Mouse (Mus musculus): ENCODE measurements at regions not wholly inside any gene's neighbourhood (a gene's known extent, or its start where the extent isn't known, plus 50 kb on each side); places are given as distances from the start of the nearest gene placed in this dataset.

- peak; percentile 21 for DNase-seq (ENCODE audit: low read depth, low spot score)
These were observed 119.2 kb downstream of the Syk start for GRCm38 (mm10) chr13:52702201-52702611.

- no peak for DNase-seq (ENCODE audit: low read depth, low spot score)
These were observed 120.6 kb downstream of the Syk start for GRCm38 (mm10) chr13:52703401-52704164.

- DNase-seq (ENCODE audit: low read depth, low spot score), result no peak
These were observed 121.7 kb downstream of the Syk start for GRCm38 (mm10) chr13:52704673-52705072.

GRCm38 (mm10) chr13:52709580-52709979 is 126.6 kb downstream of the Syk start:
- no peak for DNase-seq (ENCODE audit: low read depth, low spot score)

GRCm38 (mm10) chr13:52711713-52712369 is 128.9 kb downstream of the Syk start:
- DNase-seq (ENCODE audit: low read depth, low spot score), result peak; percentile 91

GRCm38 (mm10) chr13:52721463-52721862 is 138.5 kb downstream of the Syk start:
- no peak for DNase-seq (ENCODE audit: low read depth, low spot score)

- DNase-seq (ENCODE audit: low read depth, low spot score), result no peak
These were observed 139.7 kb downstream of the Syk start for GRCm38 (mm10) chr13:52722718-52723117.

- DNase-seq (ENCODE audit: low read depth, low spot score), result no peak
These were observed 143.1 kb downstream of the Syk start for GRCm38 (mm10) chr13:52726043-52726442.

GRCm38 (mm10) chr13:52726525-52726924 is 143.6 kb downstream of the Syk start:
- DNase-seq (ENCODE audit: low read depth, low spot score), result no peak

- DNase-seq (ENCODE audit: low read depth, low spot score), result peak; percentile 31
These were observed 152.5 kb downstream of the Syk start for GRCm38 (mm10) chr13:52735453-52735933.

GRCm38 (mm10) chr13:52735934-52736523 is 153.1 kb downstream of the Syk start:
- DNase-seq (ENCODE audit: low read depth, low spot score), result peak; percentile 13

GRCm38 (mm10) chr13:52738095-52738660 is 155.2 kb downstream of the Syk start:
- no peak for DNase-seq (ENCODE audit: low read depth, low spot score)

- DNase-seq (ENCODE audit: low read depth, low spot score), result no peak
These were observed 158.4 kb downstream of the Syk start for GRCm38 (mm10) chr13:52741371-52741770.

- DNase-seq (ENCODE audit: low read depth, low spot score), result peak; percentile 47
These were observed 173.0 kb downstream of the Syk start for GRCm38 (mm10) chr13:52756005-52756404.

- DNase-seq (ENCODE audit: low read depth, low spot score), result peak; percentile 89
These were observed 163.8 kb downstream of the Auh start for GRCm38 (mm10) chr13:52765508-52766181.

- DNase-seq (ENCODE audit: low read depth, low spot score), result no peak
These were observed 163.2 kb downstream of the Auh start for GRCm38 (mm10) chr13:52766236-52766635.

- DNase-seq (ENCODE audit: low read depth, low spot score), result peak; percentile 7
These were observed 159.5 kb downstream of the Auh start for GRCm38 (mm10) chr13:52769956-52770355.

GRCm38 (mm10) chr13:52771518-52771917 is 158.0 kb downstream of the Auh start:
- no peak for DNase-seq (ENCODE audit: low read depth, low spot score)

GRCm38 (mm10) chr13:52772081-52772480 is 157.4 kb downstream of the Auh start:
- DNase-seq (ENCODE audit: low read depth, low spot score), result no peak

GRCm38 (mm10) chr13:52777396-52778034 is 152.0 kb downstream of the Auh start:
- no peak for DNase-seq (ENCODE audit: low read depth, low spot score)

- no peak for DNase-seq (ENCODE audit: low read depth, low spot score)
These were observed 150.6 kb downstream of the Auh start for GRCm38 (mm10) chr13:52778848-52779247.
